Mouse (Mus musculus) heart, postnatal 0 days (tissue): ENCODE data around the gene Amigo1.

ENCODE experiments used
- CTCF ChIP-seq: IDR thresholded peaks from 2 replicates; pipeline ENCODE4 v1.5.1; 2016; ENCODE audit warnings: antibody characterized with exemption, control low read depth, low read depth
- EP300 ChIP-seq: IDR thresholded peaks from 2 replicates; pipeline ENCODE4 v1.6.1; 2016; ENCODE audit warnings: antibody characterized with exemption, low read depth

DNA sequence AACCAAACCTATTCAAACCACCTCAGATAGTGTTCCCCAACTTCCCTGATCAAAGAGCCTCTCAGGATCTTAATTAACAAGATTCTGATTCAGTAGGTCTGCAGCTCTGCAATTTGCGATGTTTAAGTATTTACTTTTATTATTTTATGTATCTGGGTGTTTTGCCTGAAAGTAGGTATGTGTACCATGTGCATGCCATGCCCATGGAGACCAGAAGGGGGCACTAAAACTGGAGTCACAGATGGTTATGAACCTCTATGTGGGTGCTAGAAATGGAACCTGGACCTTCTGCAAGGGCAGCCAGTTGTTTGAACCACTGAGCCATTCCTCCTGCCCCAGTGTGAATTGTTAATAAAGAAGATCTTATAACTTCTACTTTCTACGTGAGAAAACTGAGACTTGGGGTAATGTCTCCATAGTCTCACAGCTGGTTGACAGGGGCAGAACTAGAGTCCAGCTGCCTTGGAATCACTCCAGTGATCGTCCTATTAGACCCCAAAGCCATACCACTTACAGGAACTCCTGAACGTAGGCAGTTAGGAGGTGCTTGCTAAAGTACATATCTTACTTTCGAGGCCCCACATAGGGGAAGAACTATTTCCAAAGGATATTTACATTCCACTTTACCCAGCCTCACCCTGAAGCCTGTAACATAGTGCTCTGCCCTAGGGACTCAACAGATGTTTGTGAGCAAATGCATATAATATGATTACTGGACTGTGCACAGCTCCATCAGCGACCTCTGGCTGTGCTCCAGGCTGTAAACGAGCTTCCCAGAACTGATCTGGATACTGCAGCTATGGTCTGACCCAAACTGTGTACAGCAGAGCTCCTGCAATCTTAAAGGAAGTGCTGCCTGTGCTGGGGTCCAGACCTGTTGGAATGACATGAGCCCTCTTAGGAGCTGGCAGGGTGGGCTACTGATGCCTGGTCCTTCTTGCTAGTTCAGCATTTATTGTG, 7.1 kb upstream of the Amigo1 start:
- TF ChIP-seq CTCF (no peak), EP300 (no peak)
